Mouse (Mus musculus): ENCODE data around the gene Gnb3.
"Not testable (repeated sequence)": the region's sequence is repeated elsewhere in the genome, so short reads cannot be mapped to it uniquely, and the experiment has no call there.

The Gnb3 gene

GRCm38 (mm10) chr6:124803061-124803460 lies 37.0 kb downstream of the Gnb3 start:
- DNase-seq (ENCODE audit: low read depth, low spot score) = no peak

GRCm38 (mm10) chr6:124802400-124802799 lies 37.7 kb downstream of the Gnb3 start:
- not testable (repeated sequence) for DNase-seq (ENCODE audit: low read depth, low spot score)

GRCm38 (mm10) chr6:124796200-124796599 lies 43.9 kb downstream of the Gnb3 start:
- no peak for DNase-seq (ENCODE audit: low read depth, low spot score)

- DNase-seq (ENCODE audit: low read depth, low spot score) = no peak
Observed at GRCm38 (mm10) chr6:124795781-124796180, 44.3 kb downstream of the Gnb3 start.

- DNase-seq (ENCODE audit: low read depth, low spot score) = no peak
Observed at GRCm38 (mm10) chr6:124791911-124792310, 48.2 kb downstream of the Gnb3 start.

GRCm38 (mm10) chr6:124790121-124790520 lies 50.0 kb downstream of the Gnb3 start:
- no peak for DNase-seq (ENCODE audit: low read depth, low spot score)

- DNase-seq (ENCODE audit: low read depth, low spot score) = no peak
Observed at GRCm38 (mm10) chr6:124789519-124789918, 50.6 kb downstream of the Gnb3 start.

GRCm38 (mm10) chr6:124787722-124788121 lies 52.4 kb downstream of the Gnb3 start:
- no peak for DNase-seq (ENCODE audit: low read depth, low spot score)

- DNase-seq (ENCODE audit: low read depth, low spot score) = no peak
Observed at GRCm38 (mm10) chr6:124786756-124787420, 53.2 kb downstream of the Gnb3 start.

Measured in c-Kit-negative CD71-positive TER-119-positive erythroid progenitor cells, embryonic 14.5 days (primary cell).